Mouse (Mus musculus): ENCODE results near the gene Hipk2. TPM values are rescaled to one million over a fixed set of nuclear protein-coding genes. Genes with fewer than 3 reads are reported as not detected.
A peak's percentile ranks its signal among the peaks of the same experiment; 100 is the strongest.

Gene Hipk2
- polyA plus RNA-seq, 1 experiment from 2014 or later: 37.5 TPM

- WGBS: 82% methylated on average over 2 of the region's 2 CpGs
- Histone ChIP-seq H3K27me3 (no peaks in the 10 kb centered on the region), H3K27ac (no peak overlapping the region), H3K4me1 (peaks cover 7% of the 10 kb centered on the region; the same call in 1 of the 2 replicates), H3K9me3 (replicated peaks) (no peaks in the 10 kb centered on the region), H3K4me2 (replicated peaks) (no peak overlapping the region), H3K36me3 (no peaks in the 10 kb centered on the region), H3K4me3 (no peak overlapping the region), H3K9ac (no peak overlapping the region)
- ATAC-seq (ENCODE audit: low FRiP score): no peak
Observed at GRCm38 (mm10) chr6:38753025-38753424, 122.9 kb downstream of the Hipk2 start.

DNA sequence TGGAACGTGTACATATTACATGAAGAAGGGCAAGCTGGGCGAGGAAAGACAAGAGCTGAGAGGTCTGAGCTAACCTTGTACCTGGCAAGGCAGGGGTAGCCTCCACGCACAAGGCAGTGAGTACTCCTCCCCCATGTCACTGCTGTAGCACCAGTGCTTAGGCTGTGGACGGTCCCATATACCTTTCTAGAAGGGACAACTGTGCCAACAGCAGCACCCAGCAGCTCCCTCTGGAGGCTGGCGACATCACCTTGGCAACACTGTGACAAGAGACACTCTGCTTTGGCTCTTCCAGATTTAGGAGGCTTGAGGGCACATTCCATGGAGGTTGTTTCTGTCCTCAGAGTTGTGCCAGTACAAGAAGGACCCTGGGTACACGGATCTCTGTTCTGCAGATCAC, 123.5 kb downstream of the Hipk2 start:
- no peak for ATAC-seq (ENCODE audit: low FRiP score)
- peaks cover 4% of the 10 kb centered on the region; the same call in 1 of the 2 replicates for H3K4me1 ChIP-seq
- no peaks in the 10 kb centered on the region for H3K36me3 ChIP-seq
- no peaks in the 10 kb centered on the region for H3K27me3 ChIP-seq
- H3K9me3 ChIP-seq (replicated peaks): no peaks in the 10 kb centered on the region
- no peak overlapping the region for H3K27ac ChIP-seq
- no peak overlapping the region for H3K9ac ChIP-seq
- 89% methylated on average over 6 of the region's 6 CpGs for WGBS
- no peak overlapping the region for H3K4me2 ChIP-seq (replicated peaks)
- H3K4me3 ChIP-seq: no peak overlapping the region

- ATAC-seq (ENCODE audit: low FRiP score): no peak
- H3K4me1 ChIP-seq: 0 out of 2 replicates have a peak, but pooled peaks cover 3% of the 10 kb centered on the region
- 82% methylated on average over 4 of the region's 4 CpGs for WGBS
- H3K9ac ChIP-seq: no peak overlapping the region
- H3K4me3 ChIP-seq: no peak overlapping the region
- H3K27ac ChIP-seq: no peak overlapping the region
- H3K27me3 ChIP-seq: no peaks in the 10 kb centered on the region
- peaks cover 30% of the 10 kb centered on the region for H3K36me3 ChIP-seq
- no peak overlapping the region for H3K4me2 ChIP-seq (replicated peaks)
- H3K9me3 ChIP-seq (replicated peaks): no peaks in the 10 kb centered on the region
Observed at GRCm38 (mm10) chr6:38748037-38748436, 127.9 kb downstream of the Hipk2 start.

DNA sequence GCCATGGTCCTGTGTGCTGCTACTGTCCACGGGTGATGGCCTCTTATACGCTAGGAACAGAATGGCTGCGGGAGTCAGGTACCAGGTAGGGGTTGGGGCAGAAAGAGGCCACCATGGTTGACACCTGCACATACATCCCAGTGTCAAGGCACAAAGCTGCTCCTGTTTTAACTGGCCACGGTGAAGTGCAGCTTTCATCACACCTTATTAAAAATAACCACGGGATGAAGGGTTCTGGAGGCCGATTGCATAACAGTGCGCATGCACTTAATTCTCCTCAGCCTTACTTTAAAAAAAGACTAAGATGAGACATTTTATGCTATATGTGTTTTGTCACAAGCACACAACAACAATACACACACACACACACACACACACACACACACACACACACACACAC, 132.6 kb downstream of the Hipk2 start:
- Histone ChIP-seq H3K9ac (no peak overlapping the region), H3K36me3 (peaks cover 68% of the 10 kb centered on the region), H3K27ac (no peak overlapping the region), H3K4me2 (replicated peaks) (no peak overlapping the region), H3K4me1 (0 out of 2 replicates have a peak, but pooled peaks cover 3% of the 10 kb centered on the region), H3K27me3 (no peaks in the 10 kb centered on the region), H3K9me3 (replicated peaks) (no peaks in the 10 kb centered on the region), H3K4me3 (no peak overlapping the region)
- no peak for ATAC-seq (ENCODE audit: low FRiP score)
- 97% methylated on average over 7 of the region's 7 CpGs for WGBS

DNA sequence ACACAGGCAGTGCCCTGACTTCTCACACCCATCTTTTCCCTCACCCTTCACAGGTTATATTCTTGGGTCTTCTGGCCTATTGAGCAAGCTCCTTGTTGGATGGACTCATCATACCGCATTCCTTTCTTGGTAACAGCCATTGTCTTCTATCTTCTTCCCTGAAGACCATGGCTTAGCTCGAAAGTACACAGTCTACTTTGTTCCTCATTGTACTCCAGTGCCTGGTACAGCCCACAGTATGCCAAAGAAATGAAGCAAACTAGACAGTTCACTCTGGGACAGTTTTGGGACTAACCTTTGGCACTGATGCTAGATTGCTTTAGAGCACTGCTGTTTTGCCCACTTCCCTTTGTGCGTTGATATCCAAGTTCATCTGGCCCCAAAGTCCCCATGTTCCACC, 133.5 kb downstream of the Hipk2 start:
- no peak overlapping the region for H3K27ac ChIP-seq
- no peaks in the 10 kb centered on the region for H3K9me3 ChIP-seq (replicated peaks)
- H3K9ac ChIP-seq: no peak overlapping the region
- H3K4me2 ChIP-seq (replicated peaks): no peak overlapping the region
- no peak overlapping the region for H3K4me3 ChIP-seq
- WGBS: 100% methylated on average over 3 of the region's 3 CpGs
- no peaks in the 10 kb centered on the region for H3K27me3 ChIP-seq
- no peak for ATAC-seq (ENCODE audit: low FRiP score)
- peaks cover 74% of the 10 kb centered on the region for H3K36me3 ChIP-seq
- H3K4me1 ChIP-seq: 0 out of 2 replicates have a peak, but pooled peaks cover 3% of the 10 kb centered on the region

DNA sequence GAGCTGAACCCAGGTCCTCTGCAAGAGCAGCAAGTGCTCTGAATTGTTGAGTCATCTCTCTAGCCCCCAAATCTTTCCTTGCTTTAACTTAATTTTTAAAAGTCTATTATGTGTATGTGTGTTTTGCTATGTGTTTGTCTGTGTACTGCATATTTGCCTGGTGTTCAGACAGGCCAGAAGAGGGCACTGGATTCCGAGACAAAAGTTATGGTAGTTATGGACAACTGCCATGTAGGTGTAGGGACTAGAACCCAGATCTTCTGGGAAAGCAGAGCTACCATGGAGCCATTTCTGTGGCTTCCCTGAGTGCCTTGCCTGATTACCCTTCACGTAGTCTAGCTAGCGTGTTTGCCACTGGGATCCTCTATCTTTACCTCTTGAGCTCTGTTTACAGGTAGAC, 134.9 kb downstream of the Hipk2 start:
- no peaks in the 10 kb centered on the region for H3K9me3 ChIP-seq (replicated peaks)
- WGBS: 95% methylated on average over 3 of the region's 3 CpGs
- H3K4me1 ChIP-seq: no peaks in the 10 kb centered on the region
- ATAC-seq (ENCODE audit: low FRiP score): no peak
- no peak overlapping the region for H3K4me3 ChIP-seq
- H3K9ac ChIP-seq: no peak overlapping the region
- no peaks in the 10 kb centered on the region for H3K27me3 ChIP-seq
- H3K27ac ChIP-seq: no peak overlapping the region
- H3K36me3 ChIP-seq: peaks cover 85% of the 10 kb centered on the region
- no peak overlapping the region for H3K4me2 ChIP-seq (replicated peaks)

- 70% methylated on average over 3 of the region's 3 CpGs for WGBS
- no peaks in the 10 kb centered on the region for H3K9me3 ChIP-seq (replicated peaks)
- H3K4me2 ChIP-seq (replicated peaks): no peak overlapping the region
- peaks cover 82% of the 10 kb centered on the region for H3K36me3 ChIP-seq
- H3K9ac ChIP-seq: no peak overlapping the region
- ATAC-seq (ENCODE audit: low FRiP score): no peak
- H3K4me3 ChIP-seq: no peak overlapping the region
- H3K27me3 ChIP-seq: no peaks in the 10 kb centered on the region
- no peaks in the 10 kb centered on the region for H3K4me1 ChIP-seq
- no peak overlapping the region for H3K27ac ChIP-seq
Observed at GRCm38 (mm10) chr6:38739266-38739665, 136.7 kb downstream of the Hipk2 start.

GRCm38 (mm10) chr6:38737763-38738162, 138.2 kb downstream of the Hipk2 start:
- Histone ChIP-seq H3K27ac (no peak overlapping the region), H3K36me3 (peaks cover 78% of the 10 kb centered on the region), H3K4me1 (no peaks in the 10 kb centered on the region), H3K9ac (no peak overlapping the region), H3K4me2 (replicated peaks) (no peak overlapping the region), H3K4me3 (no peak overlapping the region), H3K27me3 (no peaks in the 10 kb centered on the region), H3K9me3 (replicated peaks) (no peaks in the 10 kb centered on the region)
- ATAC-seq (ENCODE audit: low FRiP score): no peak
- 75% methylated on average over 2 of the region's 2 CpGs for WGBS

DNA sequence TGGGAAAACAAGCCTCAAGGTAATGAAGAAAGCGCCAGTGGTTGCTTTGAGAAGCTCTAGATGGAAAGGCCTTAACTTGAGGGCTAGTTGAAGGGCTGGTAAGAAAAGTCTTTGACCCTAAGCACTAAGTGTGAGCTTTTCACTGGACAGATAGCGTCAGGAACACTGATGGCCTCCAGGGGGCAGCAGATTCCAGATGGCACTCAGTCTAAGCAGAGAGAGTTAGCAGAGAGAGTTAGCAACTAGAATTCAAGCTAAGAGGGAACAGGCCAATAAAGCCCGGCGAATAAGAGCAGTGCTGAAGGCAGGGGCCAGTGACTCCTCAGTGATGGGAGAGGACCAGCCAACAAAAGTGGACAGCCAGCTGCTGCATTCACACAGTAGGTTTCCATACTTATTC, 139.7 kb downstream of the Hipk2 start:
- H3K9me3 ChIP-seq (replicated peaks): no peaks in the 10 kb centered on the region
- 32% methylated on average over 4 of the region's 4 CpGs for WGBS
- peak; percentile 56; the same call in 1 of the 2 replicates for ATAC-seq (ENCODE audit: low FRiP score)
- no peak overlapping the region for H3K4me2 ChIP-seq (replicated peaks)
- peaks cover 64% of the 10 kb centered on the region for H3K36me3 ChIP-seq
- no peak overlapping the region for H3K27ac ChIP-seq
- H3K9ac ChIP-seq: no peak overlapping the region
- no peak overlapping the region for H3K4me3 ChIP-seq
- no peaks in the 10 kb centered on the region for H3K27me3 ChIP-seq
- peaks cover 3% of the 10 kb centered on the region; the same call in 1 of the 2 replicates for H3K4me1 ChIP-seq

DNA sequence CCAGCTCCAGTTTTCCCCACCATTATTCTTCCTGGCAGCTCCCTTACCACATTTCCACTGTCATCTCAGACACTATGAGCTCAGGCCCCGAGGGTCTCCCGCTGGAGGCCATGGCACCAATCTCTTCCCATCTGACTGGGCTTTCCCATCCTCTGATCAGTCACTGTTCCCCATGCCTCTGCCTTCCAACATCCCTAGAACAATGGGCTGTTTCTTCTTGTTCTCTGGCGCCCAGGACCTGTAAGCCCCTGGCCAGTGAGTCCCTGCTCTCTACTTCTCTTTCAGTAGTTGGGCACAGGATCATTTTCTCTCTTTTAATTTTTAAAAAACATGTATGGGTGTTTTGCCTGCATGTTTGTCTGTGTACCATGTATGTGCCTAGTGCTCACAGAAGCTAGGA, 143.3 kb downstream of the Hipk2 start:
- H3K27me3 ChIP-seq: no peaks in the 10 kb centered on the region
- no peak overlapping the region for H3K4me3 ChIP-seq
- 82% methylated on average over 3 of the region's 3 CpGs for WGBS
- H3K4me2 ChIP-seq (replicated peaks): no peak overlapping the region
- H3K4me1 ChIP-seq: peaks cover 17% of the 10 kb centered on the region
- no peaks in the 10 kb centered on the region for H3K9me3 ChIP-seq (replicated peaks)
- ATAC-seq (ENCODE audit: low FRiP score): no peak
- peaks cover 62% of the 10 kb centered on the region for H3K36me3 ChIP-seq
- H3K27ac ChIP-seq: no peak overlapping the region
- H3K9ac ChIP-seq: no peak overlapping the region

- Histone ChIP-seq H3K27me3 (no peaks in the 10 kb centered on the region), H3K36me3 (peaks cover 46% of the 10 kb centered on the region), H3K4me1 (peaks cover 17% of the 10 kb centered on the region), H3K9me3 (replicated peaks) (no peaks in the 10 kb centered on the region), H3K4me2 (replicated peaks) (no peak overlapping the region), H3K4me3 (no peak overlapping the region), H3K27ac (peak overlapping the region; percentile 66), H3K9ac (no peak overlapping the region)
- ATAC-seq (ENCODE audit: low FRiP score): peak; percentile 73
- WGBS: 70% methylated on average over 15 of the region's 15 CpGs
Observed at GRCm38 (mm10) chr6:38730169-38731146, 145.5 kb downstream of the Hipk2 start.

- 92% methylated on average over 3 of the region's 3 CpGs for WGBS
- peaks cover 7% of the 10 kb centered on the region; the same call in 1 of the 2 replicates for H3K4me1 ChIP-seq
Observed at GRCm38 (mm10) chr6:38725515-38725914, 150.4 kb downstream of the Hipk2 start.

More at GRCm38 (mm10) chr6:38725515-38725914, 150.4 kb downstream of the Hipk2 start:
- Histone ChIP-seq H3K36me3 (peaks cover 38% of the 10 kb centered on the region), H3K27me3 (no peaks in the 10 kb centered on the region), H3K27ac (no peak overlapping the region), H3K9me3 (replicated peaks) (no peaks in the 10 kb centered on the region), H3K9ac (no peak overlapping the region), H3K4me2 (replicated peaks) (no peak overlapping the region), H3K4me3 (no peak overlapping the region)
- no peak for ATAC-seq (ENCODE audit: low FRiP score)

Data from hindbrain, embryonic 12.5 days (tissue).